Mouse (Mus musculus): ENCODE measurements around the gene Wdsub1.

Gene Wdsub1

GRCm38 (mm10) chr2:59841944-59842343, 40.4 kb downstream of the Wdsub1 start:
- in situ Hi-C loops (cut with MboI, MseI): no loop called here

- in situ Hi-C loops (cut with MboI, MseI): no loop called here
These were observed 41.0 kb downstream of the Wdsub1 start for GRCm38 (mm10) chr2:59841189-59841939.

GRCm38 (mm10) chr2:59840191-59840590, 42.2 kb downstream of the Wdsub1 start:
- in situ Hi-C loops (cut with MboI, MseI): no loop called here

- in situ Hi-C loops (cut with MboI, MseI): no loop called here
These were observed 42.6 kb downstream of the Wdsub1 start for GRCm38 (mm10) chr2:59839755-59840154.

- in situ Hi-C loops (cut with MboI, MseI): no loop called here
These were observed 43.6 kb downstream of the Wdsub1 start for GRCm38 (mm10) chr2:59838825-59839224.

- in situ Hi-C loops (cut with MboI, MseI): no loop called here
These were observed 50.6 kb downstream of the Wdsub1 start for GRCm38 (mm10) chr2:59831831-59832230.

GRCm38 (mm10) chr2:59830940-59831339, 51.5 kb downstream of the Wdsub1 start:
- in situ Hi-C loops (cut with MboI, MseI): no loop called here

- in situ Hi-C loops (cut with MboI, MseI): no loop called here
These were observed 52.2 kb downstream of the Wdsub1 start for GRCm38 (mm10) chr2:59830151-59830550.

- in situ Hi-C loops (cut with MboI, MseI): no loop called here
These were observed 52.7 kb downstream of the Wdsub1 start for GRCm38 (mm10) chr2:59829718-59830117.

GRCm38 (mm10) chr2:59828777-59829508, 53.4 kb downstream of the Wdsub1 start:
- in situ Hi-C loops (cut with MboI, MseI): no loop called here

GRCm38 (mm10) chr2:59828103-59828655, 54.2 kb downstream of the Wdsub1 start:
- in situ Hi-C loops (cut with MboI, MseI): no loop called here

DNA sequence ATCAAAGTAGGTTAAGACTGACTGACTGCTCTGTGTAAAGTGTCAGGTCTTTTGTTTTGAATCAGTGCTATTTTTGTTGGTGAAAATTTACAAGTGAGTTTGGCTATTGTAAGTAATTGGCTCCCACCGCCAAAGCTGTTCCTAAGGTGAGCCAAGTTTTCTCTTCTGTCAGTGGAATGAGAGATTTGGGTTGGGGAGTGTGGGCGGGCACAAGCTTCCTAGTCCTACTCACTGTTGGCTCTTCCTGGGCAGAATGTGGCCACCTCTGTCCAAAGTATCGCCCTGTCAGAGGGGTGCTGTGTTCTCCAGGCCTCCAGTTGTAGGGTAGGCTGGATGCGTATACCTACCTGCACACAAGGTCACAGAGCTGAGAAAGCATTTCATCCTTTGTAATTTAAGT, 57.0 kb downstream of the Wdsub1 start:
- in situ Hi-C loops (cut with MboI, MseI): no loop called here

GRCm38 (mm10) chr2:59824289-59824688, 58.1 kb downstream of the Wdsub1 start:
- in situ Hi-C loops (cut with MboI, MseI): no loop called here

GRCm38 (mm10) chr2:59821044-59821443, 61.3 kb downstream of the Wdsub1 start:
- in situ Hi-C loops (cut with MboI, MseI): no loop called here

DNA sequence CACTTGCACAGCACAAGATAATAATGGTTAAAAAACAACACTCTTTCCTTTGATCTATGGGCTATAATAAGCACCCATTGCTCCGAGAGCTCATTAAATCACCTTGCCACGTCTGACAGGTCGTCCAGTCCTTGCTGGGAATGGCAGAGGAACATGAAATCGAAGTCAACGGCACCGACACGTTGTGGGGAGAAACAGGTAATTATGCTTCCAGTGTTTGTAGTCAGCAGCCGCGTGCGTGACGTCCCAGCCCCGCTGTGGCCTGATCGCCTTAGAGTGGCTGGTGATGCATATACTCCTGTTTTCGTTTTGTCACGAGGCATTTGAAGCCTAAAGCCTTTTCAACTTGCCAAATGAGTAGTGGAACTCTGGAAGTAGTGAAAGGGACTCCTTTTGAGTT, 62.3 kb downstream of the Wdsub1 start:
- in situ Hi-C loops (cut with MboI, MseI): no loop called here

GRCm38 (mm10) chr2:59819415-59819814, 63.0 kb downstream of the Wdsub1 start:
- in situ Hi-C loops (cut with MboI, MseI): no loop called here

DNA sequence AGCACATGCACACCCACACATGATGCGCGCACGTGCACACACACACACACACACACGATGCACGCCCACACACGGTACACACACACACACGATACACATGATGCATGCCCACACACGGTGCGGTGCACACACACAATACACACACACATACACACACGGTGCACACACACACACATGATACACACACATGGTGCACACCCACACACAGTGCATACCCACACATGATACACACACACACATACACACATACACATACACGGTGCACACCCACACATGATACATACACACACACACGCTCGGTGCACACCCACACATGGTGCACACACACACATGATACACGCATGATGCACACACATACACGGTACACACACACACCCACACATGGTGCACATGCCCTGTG, 63.7 kb downstream of the Wdsub1 start:
- in situ Hi-C loops (cut with MboI, MseI): no loop called here

DNA sequence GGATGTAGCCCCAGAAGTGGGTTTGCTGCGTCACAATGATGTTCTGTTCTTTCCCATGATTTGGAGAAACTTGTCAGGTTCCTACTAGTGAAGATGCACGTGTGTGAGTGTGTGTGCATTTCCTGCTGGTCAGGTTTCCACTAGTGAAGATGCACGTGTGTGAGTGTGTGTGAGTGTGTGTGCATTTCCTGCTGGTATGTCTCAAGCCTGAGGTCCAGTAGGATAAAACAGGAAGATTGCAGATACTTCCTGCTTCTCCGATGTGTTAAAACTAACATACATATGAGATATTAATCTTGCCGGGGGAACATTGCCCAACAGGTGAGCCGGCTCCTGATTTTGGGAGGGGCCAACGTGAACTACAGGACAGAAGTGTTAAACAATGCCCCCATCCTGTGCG, 67.4 kb downstream of the Wdsub1 start:
- in situ Hi-C loops (cut with MboI, MseI): no loop called here

GRCm38 (mm10) chr2:59813457-59813856, 68.9 kb downstream of the Wdsub1 start:
- in situ Hi-C loops (cut with MboI, MseI): no loop called here

GRCm38 (mm10) chr2:59812641-59813040, 69.8 kb downstream of the Wdsub1 start:
- in situ Hi-C loops (cut with MboI, MseI): no loop called here

DNA sequence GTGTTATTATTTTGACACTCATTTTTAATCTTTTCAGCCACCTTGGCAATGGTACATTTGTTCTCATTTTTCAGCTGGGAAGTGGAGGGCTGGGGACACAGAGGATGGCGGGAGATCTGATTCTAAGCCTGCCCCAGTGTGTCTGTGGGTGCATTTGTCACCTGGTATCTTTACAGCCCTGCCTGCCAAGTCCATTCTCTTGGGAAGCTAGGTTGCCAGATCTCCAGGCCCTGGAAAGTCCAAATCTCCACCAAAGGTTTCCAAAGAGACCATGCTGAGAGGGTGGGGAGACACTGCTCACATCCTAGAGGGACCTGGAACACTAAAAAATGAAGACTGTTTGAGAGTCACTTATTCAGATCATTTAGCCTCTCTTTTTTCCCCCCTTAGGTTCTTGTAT, 71.1 kb downstream of the Wdsub1 start:
- in situ Hi-C loops (cut with MboI, MseI): no loop called here

DNA sequence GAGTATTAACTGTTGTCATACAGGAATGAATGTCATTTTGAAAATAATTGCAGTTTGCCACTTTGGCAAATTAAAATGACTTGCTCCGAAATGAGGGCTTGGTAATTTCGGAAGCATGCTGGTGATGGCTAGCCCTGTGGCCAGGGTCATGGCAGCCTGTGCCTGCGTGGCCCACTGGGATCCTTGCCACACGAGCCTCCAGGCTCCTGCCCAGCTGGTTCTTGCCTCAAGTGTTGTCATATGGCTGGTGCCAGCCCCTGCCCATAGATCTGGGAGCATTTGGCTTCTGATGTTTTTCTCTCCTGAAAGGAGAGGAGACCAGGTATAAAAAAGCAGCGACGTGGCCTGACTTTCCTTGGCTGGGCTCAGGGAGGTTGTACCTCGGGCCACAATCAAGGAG, 72.4 kb downstream of the Wdsub1 start:
- in situ Hi-C loops (cut with MboI, MseI): no loop called here

- in situ Hi-C loops (cut with MboI, MseI): loop anchor here in 1 of 2 experiments (10.0 kb wide), 1 partner anchor 114 kb away; no protein-coding TSS in a partner anchor
These were observed 73.8 kb downstream of the Wdsub1 start for GRCm38 (mm10) chr2:59808608-59809007.

Data from T-helper 17 cell (primary cell).